ENCODE assay signal across 8 mouse cellular contexts in the genomic region with DNA sequence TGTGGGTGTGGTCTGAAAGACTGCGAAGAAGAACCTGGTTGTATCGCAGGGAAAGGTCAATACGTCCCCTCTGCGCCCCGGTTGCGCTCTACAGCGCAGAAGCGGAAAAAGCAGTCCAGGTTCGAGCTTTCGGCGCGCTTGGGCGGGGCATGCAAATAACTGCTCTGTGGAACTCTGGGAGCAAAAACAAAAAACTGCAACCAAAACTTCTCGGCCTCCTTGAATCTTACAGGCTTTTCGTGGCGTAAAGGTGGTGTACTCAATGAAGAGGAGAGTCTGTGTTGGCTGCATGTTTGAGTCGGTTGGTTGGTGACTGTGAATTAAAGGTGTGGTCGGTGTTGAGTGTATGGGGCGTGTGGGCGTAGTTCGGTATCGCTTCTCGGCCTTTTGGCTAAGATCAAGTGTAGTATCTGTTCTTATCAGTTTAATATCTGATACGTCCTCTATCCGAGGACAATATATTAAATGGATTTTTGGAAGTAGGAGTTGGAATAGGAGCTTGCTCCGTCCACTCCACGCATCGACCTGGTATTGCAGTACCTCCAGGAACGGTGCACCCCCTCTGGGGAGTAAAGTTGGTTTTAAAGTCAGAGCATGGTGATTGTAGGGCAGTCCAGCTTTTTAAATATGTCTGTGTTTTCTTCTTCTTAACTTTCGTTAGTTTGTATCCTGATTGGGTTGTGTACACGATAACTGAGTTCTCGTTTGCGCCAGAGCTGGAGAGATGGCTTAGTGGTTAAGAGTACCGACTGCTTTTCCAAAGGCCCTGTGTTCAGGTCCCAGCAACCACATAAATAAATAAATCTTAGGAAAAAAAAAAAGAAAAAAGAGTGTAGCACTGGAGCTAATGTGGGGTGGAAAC. TPM values are rescaled to one million over a fixed set of nuclear protein-coding genes. Genes with fewer than 3 reads are reported as not detected.
DNase-seq lines count a peak whose midpoint lies in the region; ATAC-seq and TF ChIP-seq lines count a peak whose summit lies in the region.

A gene (plus strand): TSS at position 201 of the 862 bp plus-strand sequence.

- peak within 1 kb of the TSS; percentile 53 for H3K4me3 ChIP-seq in forebrain, embryonic 13.5 days
- H3K4me3 ChIP-seq in lung, adult 2 months (replicated peaks; ENCODE audit: extremely low read depth, low read depth, low read length): peak within 1 kb of the TSS; percentile 87
- peak within 1 kb of the TSS; percentile 66 for H3K4me3 ChIP-seq in olfactory bulb, adult 2 months (ENCODE audit: insufficient read depth, low read depth, low read length)
- peak within 1 kb of the TSS; percentile 87 for H3K4me3 ChIP-seq in thymus, adult 2 months (ENCODE audit: control insufficient read depth, insufficient read depth, low read length)

- H3K27me3 ChIP-seq in forebrain, embryonic 13.5 days: no peaks in the 10 kb centered on the region
- no peaks in the 10 kb centered on the region for H3K27me3 ChIP-seq in thymus, adult 2 months (ENCODE audit: control insufficient read depth, insufficient read depth, low read length)

- H3K4me1 ChIP-seq in forebrain, embryonic 13.5 days: peaks cover 11% of the 10 kb centered on the region
- H3K4me1 ChIP-seq in lung, adult 2 months (ENCODE audit: control insufficient read depth, insufficient read depth, low read length): no peaks in the 10 kb centered on the region
- peaks cover 6% of the 10 kb centered on the region; the same call in 1 of the 2 replicates for H3K4me1 ChIP-seq in olfactory bulb, adult 2 months (ENCODE audit: control insufficient read depth, insufficient read depth, low read length)
- peaks cover 3% of the 10 kb centered on the region for H3K4me1 ChIP-seq in thymus, adult 2 months (replicated peaks; ENCODE audit: control insufficient read depth, insufficient read depth, low read length)

- peak; percentile 98 for DNase-seq in ES-CJ7 (ENCODE audit: low read depth, low spot score)
- DNase-seq in heart, postnatal 10 days: peak; percentile 82 to 87
- peak; percentile 75 for DNase-seq in large intestine, adult 2 months (ENCODE audit: low read depth, low spot score)
- DNase-seq in lung, adult 2 months: peak; percentile 78
- DNase-seq in thymus, adult 2 months: peak; percentile 79

- intact Hi-C loops in heart, postnatal 10 days (cut with DNase I): loop anchor here (1.0 kb wide), 1 partner anchor 15 kb away; no protein-coding TSS in a partner anchor

- H3K9ac ChIP-seq in forebrain, embryonic 13.5 days: peak within 1 kb of the TSS; percentile 71

- no peaks in the 10 kb centered on the region for H3K36me3 ChIP-seq in forebrain, embryonic 13.5 days (ENCODE audit: poor library complexity, severe bottlenecking)
- H3K36me3 ChIP-seq in thymus, adult 2 months (ENCODE audit: control insufficient read depth, insufficient read depth, low read length): no peaks in the 10 kb centered on the region

- ATAC-seq in cerebellum, adult (ENCODE audit: insufficient number of reproducible peaks, low FRiP score, low TSS enrichment): peak; percentile 68; the same call in 1 of the 2 replicates
- peak; percentile 91 for ATAC-seq in forebrain, embryonic 13.5 days

- TF ChIP-seq CTCF in lung, adult 2 months (IDR thresholded peaks at IDR 0.05; ENCODE audit: insufficient read depth, low read length): no peak
- TF ChIP-seq CTCF in olfactory bulb, adult 2 months (IDR thresholded peaks at IDR 0.05; ENCODE audit: insufficient read depth, low read depth, low read length): no peak
- TF ChIP-seq CTCF in thymus, adult 2 months (IDR thresholded peaks at IDR 0.05; ENCODE audit: borderline replicate concordance, control insufficient read depth, extremely low read depth, insufficient read depth, low read length, poor library complexity): no peak

- H3K4me2 ChIP-seq in forebrain, embryonic 13.5 days: peak within 1 kb of the TSS; percentile 80

- under 1% methylated on average over 34 of the region's 34 CpGs for WGBS in forebrain, embryonic 13.5 days
- WGBS in large intestine, adult 2 months: under 1% methylated on average over 34 of the region's 34 CpGs
- WGBS in lung, adult 2 months: under 1% methylated on average over 34 of the region's 34 CpGs
- under 1% methylated on average over 34 of the region's 34 CpGs for WGBS in olfactory bulb, adult 2 months
- under 1% methylated on average over 34 of the region's 34 CpGs for WGBS in thymus, adult 2 months

- H3K27ac ChIP-seq in forebrain, embryonic 13.5 days: peak within 1 kb of the TSS; percentile 91
- H3K27ac ChIP-seq in olfactory bulb, adult 2 months (ENCODE audit: insufficient read depth, low read depth, low read length): peak within 1 kb of the TSS; percentile 40
- peak within 1 kb of the TSS; percentile 83 for H3K27ac ChIP-seq in thymus, adult 2 months (ENCODE audit: control insufficient read depth, insufficient read depth, low read length)

- peak; percentile 81 for TF ChIP-seq POLR2A in lung, adult 2 months (IDR thresholded peaks at IDR 0.05; ENCODE audit: borderline replicate concordance, extremely low read depth, low read depth, low read length)
- TF ChIP-seq POLR2A in olfactory bulb, adult 2 months (IDR thresholded peaks at IDR 0.05; ENCODE audit: insufficient read depth, low read depth, low read length): peak; percentile 77
- peak; percentile 68 for TF ChIP-seq POLR2A in thymus, adult 2 months (IDR thresholded peaks at IDR 0.05; ENCODE audit: control insufficient read depth, extremely low read depth, insufficient read depth, low read length, poor library complexity)

- H3K9me3 ChIP-seq in forebrain, embryonic 13.5 days (replicated peaks): no peaks in the 10 kb centered on the region

RNA-seq across cellular contexts. Expression of the gene that starts here (rescaled TPM):
- polyA plus RNA-seq in forebrain, embryonic 13.5 days (2015; fragmentation: Nextera tagmentation; extraction: Ambion mirVana): 48.9 and 52.6 TPM in 2 replicates
- total RNA-seq in heart, postnatal 10 days (2021): 10 to 100 TPM; 34.4 to 36.9 TPM
- 26.1 and 26.7 TPM in 2 replicates for polyA plus RNA-seq in large intestine, adult 2 months (2012; rRNA removed)
- polyA plus RNA-seq in lung, adult 2 months (2012; rRNA removed): 21.8 and 26.9 TPM in 2 replicates
- not detected in 2 replicates for polyA plus RNA-seq in olfactory bulb, adult 2 months (2012; ENCODE audit: insufficient read depth, insufficient read length, low replicate concordance, missing spikeins)
- 36.5 and 39.2 TPM in 2 replicates for polyA plus RNA-seq in thymus, adult 2 months (2012; rRNA removed)

Comparison
In these comparisons a context has a peak if more than half of its experiments do, and no peak if none do; other contexts are left out.
1. Peak in every context shown above with its lines: DNase-seq, ATAC-seq, H3K4me3 ChIP-seq and H3K27ac ChIP-seq.
2. H3K27ac ChIP-seq: peak in every context shown above with its lines; median percentile 91 in forebrain, embryonic 13.5 days; 83 in thymus, adult 2 months; 40 in olfactory bulb, adult 2 months.